Mouse (Mus musculus): ENCODE results near the gene Lrrc75a. TPM values are rescaled to one million over a fixed set of nuclear protein-coding genes. Genes with fewer than 3 reads are reported as not detected.

Lrrc75a gene
- polyA plus RNA-seq, 1 experiment from 2014 or later, result 8.5 TPM

- no peaks in the 10 kb centered on the region for H3K9me3 ChIP-seq
- H3K4me2 ChIP-seq, result peak overlapping the region; percentile 46
- ATAC-seq (ENCODE audit: low read depth), result peak; percentile 59
- peak overlapping the region; percentile 64 for H3K9ac ChIP-seq
- H3K4me3 ChIP-seq, result peak overlapping the region; percentile 4; the same call in 1 of the 2 replicates
- H3K4me1 ChIP-seq (replicated peaks), result peaks cover 55% of the 10 kb centered on the region
- peak overlapping the region; percentile 88 for H3K27ac ChIP-seq (replicated peaks)
- 0% methylated on average over 11 of the region's 11 CpGs for WGBS
- H3K27me3 ChIP-seq, result no peaks in the 10 kb centered on the region
- H3K36me3 ChIP-seq, result no peaks in the 10 kb centered on the region
Observed at GRCm38 (mm10) chr11:62630225-62630821, 18.0 kb downstream of the Lrrc75a start.

- H3K4me3 ChIP-seq, result 0 out of 2 replicates have a peak overlapping the region, but pooled peaks have one; percentile 4
- peak overlapping the region; percentile 46 for H3K4me2 ChIP-seq
- no peaks in the 10 kb centered on the region for H3K27me3 ChIP-seq
- peaks cover 58% of the 10 kb centered on the region for H3K4me1 ChIP-seq (replicated peaks)
- no peaks in the 10 kb centered on the region for H3K36me3 ChIP-seq
- no peaks in the 10 kb centered on the region for H3K9me3 ChIP-seq
- peak; percentile 29; the same call in 1 of the 2 replicates for ATAC-seq (ENCODE audit: low read depth)
- WGBS, result 3% methylated on average over 9 of the region's 9 CpGs
- H3K9ac ChIP-seq, result peak overlapping the region; percentile 64
- peak overlapping the region; percentile 88 for H3K27ac ChIP-seq (replicated peaks)
Observed at GRCm38 (mm10) chr11:62629352-62630224, 18.7 kb downstream of the Lrrc75a start.

DNA sequence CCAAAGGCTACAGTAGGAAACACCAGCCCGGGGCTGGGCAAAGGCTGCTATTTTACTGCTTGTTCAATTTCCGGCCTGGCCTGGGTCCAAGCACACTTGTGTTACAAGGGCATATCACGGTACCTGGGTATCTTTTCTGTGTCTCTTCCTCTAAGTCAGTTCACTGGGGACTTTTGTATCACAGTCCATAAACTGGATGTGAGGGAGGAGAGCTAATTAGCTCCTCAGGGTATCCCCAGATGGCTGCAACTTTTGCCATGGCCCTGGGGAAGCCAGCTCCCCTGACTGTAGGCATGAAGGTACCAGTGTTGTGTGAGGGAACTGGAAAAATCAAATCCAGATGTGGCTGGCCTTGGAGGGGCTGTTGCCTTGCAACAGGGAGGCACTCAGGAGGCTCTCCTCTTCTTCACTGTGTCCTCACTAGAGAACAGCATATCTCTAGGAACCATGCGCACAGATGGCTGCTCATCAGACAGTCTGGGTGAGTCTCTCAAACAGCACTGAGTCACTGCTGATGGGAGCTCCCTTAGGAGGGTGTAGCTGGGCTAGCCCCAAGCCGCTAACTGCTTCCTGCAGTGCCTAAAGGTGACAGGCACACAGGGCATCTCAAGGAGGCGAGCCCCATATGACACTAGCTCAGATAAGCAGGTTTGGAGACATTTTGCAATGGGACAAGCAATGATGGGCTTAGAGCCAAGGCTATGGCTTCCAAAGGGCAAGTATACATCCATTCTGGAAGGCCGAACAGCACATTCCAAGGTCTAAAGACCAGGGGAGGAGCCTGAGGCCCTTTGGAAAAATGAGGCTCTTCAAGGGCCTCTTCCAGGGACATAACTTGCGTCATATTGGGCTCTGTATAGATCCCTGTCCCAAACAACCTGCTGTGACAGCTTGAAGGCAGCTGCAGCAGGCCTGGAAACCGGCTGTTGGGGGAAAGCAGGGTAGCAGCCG, 23.7 kb downstream of the Lrrc75a start:
- peak; percentile 25; the same call in 1 of the 2 replicates for ATAC-seq (ENCODE audit: low read depth)

GRCm38 (mm10) chr11:62622850-62623249, 25.5 kb downstream of the Lrrc75a start:
- ATAC-seq (ENCODE audit: low read depth), result no peak
- WGBS, result 55% methylated on average over 4 of the region's 4 CpGs

More for the DNA sequence above, 23.7 kb downstream of the Lrrc75a start:
- Histone ChIP-seq H3K9ac (peak overlapping the region; percentile 36), H3K9me3 (no peaks in the 10 kb centered on the region), H3K4me2 (no peak overlapping the region), H3K4me3 (no peak overlapping the region), H3K4me1 (replicated peaks) (peaks cover 36% of the 10 kb centered on the region), H3K27ac (replicated peaks) (peak overlapping the region; percentile 77), H3K36me3 (no peaks in the 10 kb centered on the region), H3K27me3 (no peaks in the 10 kb centered on the region)
- 51% methylated on average over 10 of the region's 10 CpGs for WGBS

DNA sequence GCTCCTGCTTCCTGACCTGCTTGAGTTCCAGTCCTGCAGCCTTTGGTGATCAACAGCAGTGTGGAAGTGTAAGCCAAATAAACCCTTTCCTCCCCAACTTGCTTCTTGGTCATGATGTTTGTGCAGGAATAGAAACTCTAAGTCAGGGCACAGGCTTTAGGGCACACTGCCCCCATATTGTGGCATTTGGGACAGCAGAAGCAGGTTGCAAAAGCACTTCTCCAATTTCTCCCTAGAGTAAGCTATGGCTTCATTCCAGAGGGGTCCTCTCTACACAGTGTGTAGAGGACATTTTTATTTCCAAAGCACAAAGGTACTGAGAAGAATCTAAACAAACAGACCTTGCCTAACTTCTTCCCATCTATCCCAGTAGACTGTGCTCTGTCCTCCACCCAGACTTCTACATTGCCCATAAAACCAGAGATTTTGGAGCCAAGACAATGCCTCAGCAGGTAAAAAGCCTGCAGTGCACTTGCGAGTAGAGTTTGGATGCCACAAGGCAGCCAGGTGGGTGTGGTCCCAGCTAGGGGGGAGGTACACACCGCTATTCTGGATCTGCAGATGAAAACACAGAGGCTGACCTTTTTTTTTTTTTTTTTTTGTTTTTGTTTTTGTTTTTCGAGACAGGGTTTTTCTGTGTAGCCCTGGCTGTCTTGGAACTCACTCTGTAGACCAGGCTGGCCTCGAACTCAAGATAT, 26.6 kb downstream of the Lrrc75a start:
- Histone ChIP-seq H3K4me1 (replicated peaks) (peaks cover 15% of the 10 kb centered on the region), H3K27ac (replicated peaks) (no peak overlapping the region), H3K4me2 (no peak overlapping the region), H3K9ac (no peak overlapping the region), H3K36me3 (peaks cover 5% of the 10 kb centered on the region), H3K4me3 (no peak overlapping the region), H3K9me3 (no peaks in the 10 kb centered on the region), H3K27me3 (no peaks in the 10 kb centered on the region)
- no peak for ATAC-seq (ENCODE audit: low read depth)
- 88% methylated on average over 4 of the region's 4 CpGs for WGBS

More at GRCm38 (mm10) chr11:62622850-62623249, 25.5 kb downstream of the Lrrc75a start:
- Histone ChIP-seq H3K4me3 (no peak overlapping the region), H3K27ac (replicated peaks) (no peak overlapping the region), H3K4me2 (no peak overlapping the region), H3K27me3 (no peaks in the 10 kb centered on the region), H3K9me3 (no peaks in the 10 kb centered on the region), H3K36me3 (peaks cover 4% of the 10 kb centered on the region; the same call in 1 of the 2 replicates), H3K9ac (no peak overlapping the region), H3K4me1 (replicated peaks) (peaks cover 19% of the 10 kb centered on the region)

DNA sequence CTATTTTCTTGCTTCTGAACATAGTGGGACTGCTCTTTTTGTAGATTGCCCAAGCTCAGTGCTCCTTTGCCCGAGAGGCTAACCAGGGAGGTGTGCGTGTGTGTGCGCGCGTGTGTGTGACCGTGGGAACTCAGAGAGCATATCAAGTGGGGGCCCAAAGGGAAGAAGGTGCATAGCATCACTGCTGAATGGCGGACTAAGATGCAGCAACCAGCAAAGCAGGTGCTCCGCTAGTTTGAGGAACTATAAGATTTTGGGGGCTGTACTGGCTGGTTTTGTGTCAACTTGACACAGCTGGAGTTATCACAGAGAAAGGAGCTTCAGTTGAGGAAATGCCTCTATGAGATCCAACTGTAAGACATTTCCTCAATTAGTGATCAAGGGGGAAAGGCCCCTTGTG, 27.2 kb downstream of the Lrrc75a start:
- no peaks in the 10 kb centered on the region for H3K9me3 ChIP-seq
- no peak overlapping the region for H3K4me2 ChIP-seq
- ATAC-seq (ENCODE audit: low read depth), result no peak
- 96% methylated on average over 8 of the region's 8 CpGs for WGBS
- H3K9ac ChIP-seq, result no peak overlapping the region
- no peak overlapping the region for H3K4me3 ChIP-seq
- H3K4me1 ChIP-seq (replicated peaks), result peaks cover 15% of the 10 kb centered on the region
- peaks cover 7% of the 10 kb centered on the region for H3K36me3 ChIP-seq
- no peaks in the 10 kb centered on the region for H3K27me3 ChIP-seq
- no peak overlapping the region for H3K27ac ChIP-seq (replicated peaks)

- no peak overlapping the region for H3K27ac ChIP-seq (replicated peaks)
- no peak for ATAC-seq (ENCODE audit: low read depth)
- 87% methylated on average over 4 of the region's 4 CpGs for WGBS
Observed at GRCm38 (mm10) chr11:62615456-62615855, 32.9 kb downstream of the Lrrc75a start.

DNA sequence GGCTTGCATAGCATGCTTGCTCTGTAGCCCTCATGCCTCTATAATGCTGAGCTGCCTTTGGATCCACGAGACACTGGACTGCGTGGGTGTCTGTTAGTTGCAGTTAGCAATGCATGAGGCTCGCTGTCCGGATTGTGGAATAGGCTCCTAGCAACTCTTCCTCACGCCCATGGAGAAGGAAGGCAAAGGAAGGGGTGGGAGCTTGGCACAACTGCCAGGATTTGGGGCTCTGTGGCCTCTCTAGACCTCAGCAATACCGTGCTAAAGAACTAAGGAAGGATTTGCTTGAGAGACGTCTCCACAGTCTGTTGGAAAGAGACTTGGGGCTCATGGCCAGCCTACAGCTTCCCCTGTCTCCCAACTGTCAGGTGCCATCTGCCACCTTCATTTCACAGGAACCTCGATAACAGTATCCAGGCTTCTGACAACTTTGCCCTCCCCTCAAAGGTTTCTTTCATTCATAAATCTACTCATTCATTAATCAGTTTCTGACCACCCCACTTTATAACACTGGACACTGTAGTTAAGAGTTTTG, 33.4 kb downstream of the Lrrc75a start:
- H3K9me3 ChIP-seq, result no peaks in the 10 kb centered on the region
- 77% methylated on average over 8 of the region's 8 CpGs for WGBS
- no peaks in the 10 kb centered on the region for H3K27me3 ChIP-seq
- H3K27ac ChIP-seq (replicated peaks), result peak overlapping the region; percentile 97
- H3K36me3 ChIP-seq, result peaks cover 15% of the 10 kb centered on the region
- ATAC-seq (ENCODE audit: low read depth), result no peak
- H3K4me2 ChIP-seq, result no peak overlapping the region
- no peak overlapping the region for H3K4me3 ChIP-seq
- peaks cover 32% of the 10 kb centered on the region for H3K4me1 ChIP-seq (replicated peaks)
- H3K9ac ChIP-seq, result peak overlapping the region; percentile 67

More at GRCm38 (mm10) chr11:62615456-62615855, 32.9 kb downstream of the Lrrc75a start:
- Histone ChIP-seq H3K9me3 (no peaks in the 10 kb centered on the region), H3K4me3 (no peak overlapping the region), H3K27me3 (no peaks in the 10 kb centered on the region), H3K36me3 (peaks cover 10% of the 10 kb centered on the region), H3K4me1 (replicated peaks) (peaks cover 32% of the 10 kb centered on the region), H3K9ac (no peak overlapping the region), H3K4me2 (no peak overlapping the region)

GRCm38 (mm10) chr11:62613657-62614365, 34.5 kb downstream of the Lrrc75a start:
- no peaks in the 10 kb centered on the region for H3K9me3 ChIP-seq
- peak overlapping the region; percentile 74 for H3K9ac ChIP-seq
- no peaks in the 10 kb centered on the region for H3K27me3 ChIP-seq
- peak overlapping the region; percentile 97 for H3K27ac ChIP-seq (replicated peaks)
- H3K4me1 ChIP-seq (replicated peaks), result peaks cover 32% of the 10 kb centered on the region
- peak overlapping the region; percentile 54 for H3K4me2 ChIP-seq
- ATAC-seq (ENCODE audit: low read depth), result peak; percentile 95
- 6% methylated on average over 19 of the region's 19 CpGs for WGBS
- H3K36me3 ChIP-seq, result peaks cover 24% of the 10 kb centered on the region
- H3K4me3 ChIP-seq, result peak overlapping the region; percentile 24

DNA sequence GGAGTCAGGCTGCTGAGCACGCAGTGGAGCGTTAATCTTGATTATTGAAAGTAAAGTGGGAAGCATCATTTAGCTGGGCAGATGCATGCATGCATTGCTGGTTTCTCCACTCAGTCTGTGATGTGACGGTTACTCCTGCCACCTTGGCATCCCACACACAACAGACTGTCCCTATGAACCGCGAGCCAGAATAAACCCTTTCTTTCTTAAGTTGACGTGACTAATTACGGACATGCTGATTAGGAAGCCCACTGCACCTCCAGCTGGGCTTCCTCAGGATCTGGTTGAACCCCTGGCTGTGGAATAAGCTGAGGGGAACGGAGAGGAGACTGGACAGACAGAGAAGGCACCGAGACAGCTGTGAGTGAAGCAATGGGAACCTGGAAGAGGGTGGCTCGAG, 35.7 kb downstream of the Lrrc75a start:
- Histone ChIP-seq H3K27me3 (no peaks in the 10 kb centered on the region), H3K4me3 (no peak overlapping the region), H3K27ac (replicated peaks) (peak overlapping the region; percentile 97), H3K4me2 (peak overlapping the region; percentile 54; the same call in 1 of the 2 replicates), H3K36me3 (peaks cover 32% of the 10 kb centered on the region), H3K4me1 (replicated peaks) (peaks cover 32% of the 10 kb centered on the region), H3K9me3 (no peaks in the 10 kb centered on the region), H3K9ac (peak overlapping the region; percentile 74)
- WGBS, result 33% methylated on average over 10 of the region's 10 CpGs
- no peak for ATAC-seq (ENCODE audit: low read depth)
